Mouse (Mus musculus) effector memory CD4-positive, alpha-beta T cell, adult 7 months (primary cell): Measurements from ENCODE around the gene Fnip1. TPM values are rescaled to one million over a fixed set of nuclear protein-coding genes. Genes with fewer than 3 reads are reported as not detected.

ENCODE experiments used
- polyA plus RNA-seq: library from polyadenylated mRNA; unstranded; fragments of 100-300 nt; shearing (Covaris generic); gene quantifications from one replicate; pipeline ENCODE4 v1.2.1, GENCODE M21; 2017

Gene Fnip1
- 7.6 TPM for polyA plus RNA-seq

GRCm38 (mm10) chr11:54437823-54438337 is at the start of gene Fnip1:
Gene Fnip1, plus strand, starts transcription at chr11:54438199.

GRCm38 (mm10) chr11:54522529-54523430 is 84.8 kb downstream of the Fnip1 start, which contains the start of gene Rapgef6:
Gene Rapgef6, plus strand, starts transcription at chr11:54522847.

Other genes with a start within 250 kb of the Fnip1 start
- gene Csf2, start 188.5 kb upstream of the Fnip1 start, polyA plus RNA-seq: 10.9 TPM
- not detected for gene Il3, start 170.9 kb upstream of the Fnip1 start, polyA plus RNA-seq
- gene Acsl6, start 134.4 kb upstream of the Fnip1 start, polyA plus RNA-seq: not detected
- gene Meikin, start 67.5 kb upstream of the Fnip1 start, polyA plus RNA-seq: 0.27 TPM
- gene Rapgef6, start 84.6 kb downstream of the Fnip1 start, polyA plus RNA-seq: 181 TPM